Mouse (Mus musculus) right cerebral cortex, postnatal 10 days (tissue): ENCODE data around the gene Itga2b.
"Not testable (repeated sequence)": the region's sequence is repeated elsewhere in the genome, so short reads cannot be mapped to it uniquely, and the experiment has no call there.

ENCODE experiments used
- DNase-seq, 2 experiments: peaks; one replicate each; pipeline ENCODE4 v3.0.0; 2021; ENCODE audit warnings: low spot score in 2 of 2

Gene Itga2b

DNA sequence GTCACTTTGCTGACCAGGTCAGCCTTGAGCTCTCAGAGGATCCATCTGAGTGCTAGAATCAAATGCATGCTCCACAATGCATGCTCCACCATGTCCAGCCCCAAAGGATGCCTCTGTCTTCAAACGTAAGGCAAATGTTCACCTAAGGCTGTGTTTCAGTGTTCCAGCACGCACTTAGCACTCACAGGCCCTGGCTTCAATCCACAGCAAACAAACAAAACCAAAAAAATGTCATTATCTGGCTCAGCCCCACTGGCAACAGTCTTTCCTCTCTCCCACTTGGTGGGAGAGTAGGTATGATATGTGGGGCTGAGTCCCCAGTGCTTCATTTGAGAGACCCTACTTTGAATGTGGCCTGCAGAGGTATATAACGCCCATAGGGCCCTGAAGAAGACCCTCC is 58.9 kb downstream of the Itga2b start:
- DNase-seq, result no peak

DNA sequence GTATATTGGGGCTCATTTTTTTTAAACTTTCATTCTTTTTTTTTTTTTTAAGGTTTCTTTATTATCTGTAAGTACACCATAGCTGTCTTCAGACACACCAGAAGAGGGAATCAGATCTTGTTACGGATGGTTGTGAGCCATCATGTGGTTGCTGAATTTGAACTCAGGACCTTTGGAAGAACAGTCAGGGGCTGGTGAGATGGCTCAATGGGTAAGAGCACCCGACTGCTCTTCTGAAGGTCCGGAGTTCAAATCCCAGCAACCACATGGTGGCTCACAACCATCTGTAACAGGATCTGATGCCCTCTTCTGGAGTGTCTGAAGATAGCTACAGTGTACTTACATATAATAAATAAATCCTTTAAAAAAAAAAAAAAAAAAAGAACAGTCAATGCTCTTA is 59.6 kb downstream of the Itga2b start:
- not testable (repeated sequence) for DNase-seq

DNA sequence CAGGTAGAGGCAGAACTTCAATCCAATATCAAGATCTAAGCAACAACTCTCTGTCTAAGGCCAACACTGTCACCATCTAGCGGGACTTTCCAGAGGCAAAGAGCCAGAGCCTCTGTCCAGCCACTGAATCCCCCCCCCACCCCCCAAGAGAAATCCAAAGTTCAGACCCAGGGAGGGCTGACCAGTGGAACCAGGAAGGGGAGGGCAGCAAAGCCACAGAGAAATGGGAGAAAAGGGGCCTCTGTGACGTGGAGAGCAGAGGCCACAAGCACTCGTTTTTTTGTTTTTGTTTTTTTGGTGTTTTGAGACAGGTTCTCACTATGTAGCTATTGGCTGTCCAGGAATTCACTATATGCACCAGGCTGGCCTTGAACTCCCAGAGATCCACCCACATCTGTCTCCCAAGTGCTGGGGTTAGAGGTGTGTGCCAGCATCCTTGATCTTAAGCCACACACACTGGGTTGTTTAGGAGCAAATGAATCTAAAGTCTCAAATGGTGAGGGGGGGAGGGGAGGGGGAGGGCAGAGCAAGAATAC is 60.1 kb downstream of the Itga2b start:
- no peak for DNase-seq

DNA sequence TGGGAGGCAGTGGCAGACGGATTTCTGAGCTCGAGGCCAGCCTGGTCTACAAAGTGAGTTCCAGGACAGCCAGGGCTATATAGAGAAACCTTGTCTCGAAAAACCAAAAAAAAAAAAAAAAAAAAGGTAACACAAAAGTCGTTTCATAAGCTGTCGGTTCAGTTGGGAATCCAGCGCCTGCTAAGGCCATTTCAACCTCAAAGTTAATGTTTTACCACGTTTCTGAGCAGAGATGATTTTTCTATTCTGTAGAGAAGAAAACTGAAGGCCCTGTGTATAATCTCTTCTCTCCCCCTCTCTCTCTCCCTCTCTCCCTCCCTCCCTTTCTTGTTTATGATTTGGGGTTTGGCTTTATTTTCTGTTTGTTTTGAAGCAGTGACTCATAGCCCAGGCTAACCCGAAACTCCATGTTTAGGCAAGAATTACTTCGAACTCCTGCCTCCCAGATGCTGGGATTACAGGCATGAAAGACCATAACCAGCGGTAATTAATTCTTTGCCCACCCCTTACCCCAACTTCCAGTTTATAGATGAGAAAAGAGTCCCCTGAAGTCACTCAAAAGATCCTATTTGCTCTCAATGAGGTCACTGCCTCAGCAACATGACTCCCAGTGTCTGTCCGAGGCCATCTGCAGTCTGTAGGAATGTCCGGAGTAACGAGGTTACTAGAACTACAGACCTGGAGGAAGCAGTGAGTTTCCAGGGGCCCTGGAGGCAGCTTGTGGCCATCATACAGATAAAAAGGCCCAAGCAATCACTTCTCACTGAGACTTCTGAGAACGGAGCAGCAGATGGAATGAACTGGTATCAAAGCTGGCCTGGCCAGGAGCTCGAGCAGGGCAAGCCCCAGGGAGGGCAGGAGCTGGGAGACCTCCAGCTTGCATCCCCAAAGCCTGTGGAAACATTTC is 60.8 kb downstream of the Itga2b start:
- no peak for DNase-seq

DNA sequence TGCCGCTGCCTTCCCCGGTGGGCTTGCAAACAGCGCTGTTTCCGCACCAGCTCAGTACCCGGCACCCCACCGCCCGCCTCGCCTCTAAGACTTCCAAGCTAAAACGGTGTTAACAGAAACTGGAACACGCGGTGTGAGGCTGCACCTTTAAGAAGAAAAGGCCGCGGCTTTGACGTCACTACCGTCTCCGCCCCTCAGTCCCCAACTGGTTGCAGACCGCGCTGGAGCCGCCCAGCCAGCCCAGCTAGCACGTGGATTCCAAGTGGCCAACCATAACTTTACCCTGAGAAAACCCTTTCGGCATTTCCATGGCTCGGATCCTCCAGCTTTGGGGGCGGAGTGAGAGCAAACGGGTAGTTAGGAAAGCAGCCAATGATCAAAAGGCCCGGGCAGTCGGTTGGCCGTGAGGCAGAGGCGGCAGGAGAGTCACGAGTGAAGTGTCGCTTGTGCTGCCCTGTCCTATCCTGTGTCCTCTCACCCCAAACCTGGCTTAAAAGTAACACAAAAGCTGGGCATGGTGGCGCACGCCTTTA is 61.5 kb downstream of the Itga2b start:
- DNase-seq, result peak; percentile 98 to 99

DNA sequence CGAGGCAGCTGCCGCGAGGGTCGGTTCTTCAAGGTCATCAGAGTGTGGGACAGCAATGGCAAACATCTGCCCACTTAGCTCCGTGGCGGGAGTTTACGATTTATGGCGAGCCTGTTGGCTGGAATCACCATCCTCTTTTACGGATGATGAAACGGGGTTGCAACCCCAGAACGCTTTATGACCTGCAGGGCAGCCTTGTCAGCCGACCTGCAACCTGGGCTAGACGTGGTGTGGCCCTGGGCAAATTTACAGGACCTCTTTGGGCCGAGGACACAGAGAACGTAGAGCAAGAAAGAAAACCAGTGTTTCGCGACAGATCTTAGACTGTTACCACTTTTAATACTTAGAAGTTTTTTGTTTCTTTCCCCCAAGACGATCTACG is 62.1 kb downstream of the Itga2b start, which contains the start of gene Slc25a39:
Slc25a39 (minus strand) TSS at position 113 of the 382 bp plus-strand sequence.
- no peak for DNase-seq

DNA sequence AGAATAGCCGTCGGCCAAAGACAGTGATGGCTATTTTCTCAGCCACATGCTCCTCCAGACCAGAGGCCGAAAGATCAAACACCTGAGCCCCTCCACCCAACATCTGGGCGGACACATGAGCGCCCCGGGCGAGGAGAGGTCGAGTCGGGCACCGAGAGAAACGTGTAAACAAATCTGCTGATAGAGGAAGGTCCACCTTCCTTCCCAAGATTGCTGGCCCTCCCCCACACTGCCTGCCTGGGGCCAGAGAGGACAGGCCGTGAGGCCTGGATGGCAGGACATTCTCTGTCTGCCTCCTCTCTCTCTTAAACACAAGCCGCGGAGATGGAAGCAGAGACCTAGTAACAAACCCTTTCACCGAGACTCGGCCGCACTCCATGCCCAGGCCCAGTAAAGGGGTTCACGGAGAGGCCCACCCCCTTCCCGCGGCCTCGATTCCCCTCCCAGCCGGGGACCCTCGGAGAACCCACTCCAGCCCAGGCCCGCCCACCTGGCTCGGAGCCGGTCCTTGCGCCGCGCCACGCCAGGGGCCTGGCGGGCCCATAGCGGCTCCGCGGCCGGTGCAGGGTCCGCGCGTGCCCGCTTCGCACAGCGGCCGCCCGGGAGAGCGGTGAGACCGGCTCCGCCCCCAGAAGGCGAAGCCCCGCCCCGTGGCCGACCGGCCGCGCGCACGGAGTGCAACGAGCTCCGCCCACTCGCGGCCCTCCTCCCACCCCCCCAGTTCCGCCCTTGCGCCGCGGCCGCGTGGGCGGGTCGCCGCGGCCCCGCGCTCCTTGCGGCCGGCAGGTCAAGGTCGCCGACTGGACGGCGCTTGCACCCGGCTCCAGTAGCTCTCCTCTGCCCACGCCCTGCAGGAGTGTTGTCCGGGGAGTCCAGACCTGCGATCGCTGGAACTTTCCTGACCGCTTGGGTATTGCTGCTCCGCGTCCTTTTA is 62.8 kb downstream of the Itga2b start:
- peak; percentile 93 for DNase-seq

DNA sequence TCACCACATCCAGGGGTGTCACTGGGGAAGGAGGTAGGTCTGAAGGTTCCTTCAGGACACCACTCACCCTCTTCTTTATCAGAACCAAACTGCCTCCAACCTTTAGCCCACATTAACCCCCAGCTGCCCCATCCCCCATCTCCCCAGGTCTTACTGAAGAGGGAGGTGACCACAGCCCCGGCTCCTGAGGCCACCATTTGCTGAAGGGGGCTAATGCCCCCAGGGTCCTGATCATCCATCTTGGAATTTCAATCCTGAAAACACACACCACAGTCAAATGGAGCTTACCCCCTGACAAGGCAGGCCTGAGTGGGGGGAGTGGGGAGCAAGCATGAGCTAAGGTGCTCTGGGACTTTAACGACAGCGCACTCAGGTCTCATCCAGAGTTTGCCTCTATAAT is 63.5 kb downstream of the Itga2b start:
- peak in 1 of 2 experiments; percentile 25 for DNase-seq

DNA sequence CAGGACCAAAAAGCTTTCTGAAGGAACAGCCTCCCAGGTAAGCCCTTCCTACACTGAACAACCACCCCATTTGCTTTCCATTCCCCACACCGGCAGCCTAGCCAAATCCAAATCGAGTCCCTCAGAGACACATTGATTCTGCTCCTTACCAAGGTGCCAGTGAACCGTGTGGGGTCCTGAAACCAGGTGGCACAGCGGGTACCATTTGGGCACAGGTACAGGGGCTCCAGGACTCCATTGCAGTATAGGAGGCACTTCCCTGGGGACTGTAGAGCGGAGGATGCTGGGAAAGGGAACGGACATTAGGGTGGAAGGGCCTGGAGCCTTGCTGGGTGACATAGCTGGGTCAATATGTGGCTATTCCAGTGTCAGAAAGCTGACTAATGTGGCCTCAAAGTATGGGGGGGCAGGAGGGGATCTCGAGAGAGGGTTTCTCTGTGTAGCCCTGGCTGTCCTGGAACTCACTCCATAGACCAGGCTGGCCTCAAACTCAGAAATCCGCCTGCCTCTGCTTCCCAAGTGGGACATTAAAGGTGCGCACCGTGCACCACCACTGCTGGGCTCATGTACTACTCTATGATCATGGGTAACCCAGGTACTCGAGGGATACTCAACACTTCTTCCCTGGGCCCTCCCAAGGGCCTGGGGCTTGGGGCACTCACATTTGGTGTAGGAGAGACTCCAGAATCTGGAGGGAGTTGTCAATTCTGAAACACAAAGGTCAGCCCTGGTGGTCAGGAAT is 64.2 kb downstream of the Itga2b start:
- DNase-seq, result no peak

DNA sequence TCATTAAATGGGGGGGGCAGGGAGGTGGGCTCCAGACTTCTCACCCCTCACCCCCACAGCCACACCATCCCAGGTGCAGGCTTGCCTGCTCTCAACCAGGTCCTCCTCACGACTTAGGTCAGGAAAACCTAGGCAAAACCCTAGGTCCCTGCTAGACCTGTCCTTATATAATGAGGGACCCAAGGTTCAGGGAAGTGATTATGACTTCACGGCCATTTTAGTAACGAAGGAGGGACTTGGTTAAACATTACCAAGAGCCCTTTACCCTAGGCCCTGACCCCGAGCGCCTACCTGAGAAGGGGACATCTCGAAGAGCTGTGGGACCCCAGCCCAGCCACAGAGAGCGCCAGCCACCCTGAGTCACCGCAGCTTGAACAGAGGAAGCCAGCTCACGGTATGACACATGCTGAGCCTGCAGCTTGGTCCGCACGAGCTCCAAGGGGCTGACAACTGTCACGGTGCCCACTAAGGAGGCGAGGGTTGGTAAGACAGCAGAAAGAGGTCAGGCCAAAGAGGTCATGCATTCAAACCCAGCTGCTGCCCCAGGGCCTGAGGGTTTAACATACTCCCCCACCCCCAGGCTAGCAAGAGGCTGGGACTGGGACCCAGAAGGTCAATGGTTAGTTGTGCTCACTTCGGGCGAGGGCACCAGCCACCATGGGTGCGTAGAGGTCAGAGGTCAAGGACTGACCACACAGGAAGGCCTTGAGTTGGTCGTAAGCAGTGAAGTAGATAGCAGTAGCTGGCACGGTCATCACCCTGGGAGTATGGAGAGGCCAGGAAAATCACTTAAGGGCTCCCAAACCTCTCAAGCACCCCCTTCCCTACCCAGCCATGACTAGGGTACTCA is 65.5 kb downstream of the Itga2b start:
- peak; percentile 34 to 45 for DNase-seq

DNA sequence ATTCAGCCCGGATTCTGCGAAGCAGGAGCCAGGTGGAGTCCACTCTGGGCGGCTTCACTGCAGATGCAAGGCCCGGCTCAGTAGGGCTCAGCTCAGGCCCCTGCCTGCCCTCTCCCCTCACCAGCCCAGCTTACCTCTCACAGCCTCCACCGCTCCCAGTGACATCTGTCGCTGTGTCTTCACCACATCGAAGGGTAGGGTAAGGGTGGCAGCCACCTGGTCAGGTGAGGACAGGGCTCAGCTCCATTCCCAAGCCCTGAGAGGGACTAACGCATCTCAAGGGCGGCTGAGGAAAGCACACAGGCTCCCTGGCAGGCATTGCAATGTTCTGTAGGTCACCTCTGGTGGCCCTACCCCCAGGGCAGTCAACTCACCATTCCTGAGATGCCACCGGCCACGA is 66.3 kb downstream of the Itga2b start:
- peak in 1 of 2 experiments; percentile 25 for DNase-seq
